Mouse (Mus musculus): ENCODE data around the gene Olfr527. TPM values are rescaled to one million over a fixed set of nuclear protein-coding genes. Genes with fewer than 3 reads are reported as not detected.

Olfr527 gene
- not detected in 2 replicates for polyA plus RNA-seq (2014; fragmentation: Nextera tagmentation; extraction: Ambion mirVana)

DNA sequence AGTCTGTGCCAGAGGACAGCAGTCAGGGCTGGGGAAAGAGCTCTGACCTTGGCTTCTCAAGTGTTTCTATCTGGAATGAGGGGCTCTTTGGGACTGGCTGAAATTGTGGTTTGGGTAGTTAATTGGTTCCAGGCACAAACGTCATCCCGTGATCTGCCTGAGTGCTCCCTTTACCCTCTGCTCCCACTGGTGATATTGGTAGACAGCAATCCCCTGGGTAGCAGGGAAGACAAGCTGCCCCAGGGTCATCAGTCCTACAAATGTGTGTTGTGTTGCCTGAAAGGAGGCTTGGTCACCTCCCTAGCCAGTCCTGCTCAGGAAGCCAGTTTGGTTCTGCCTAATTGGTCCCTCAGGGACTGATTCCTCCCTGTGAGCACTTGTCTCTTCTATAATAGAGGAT is at the start of gene Olfr527:
TSS of gene Olfr527 (plus strand) at position 301 of the 400 bp plus-strand sequence.
- WGBS = 71% methylated on average over 2 of the region's 2 CpGs

DNA sequence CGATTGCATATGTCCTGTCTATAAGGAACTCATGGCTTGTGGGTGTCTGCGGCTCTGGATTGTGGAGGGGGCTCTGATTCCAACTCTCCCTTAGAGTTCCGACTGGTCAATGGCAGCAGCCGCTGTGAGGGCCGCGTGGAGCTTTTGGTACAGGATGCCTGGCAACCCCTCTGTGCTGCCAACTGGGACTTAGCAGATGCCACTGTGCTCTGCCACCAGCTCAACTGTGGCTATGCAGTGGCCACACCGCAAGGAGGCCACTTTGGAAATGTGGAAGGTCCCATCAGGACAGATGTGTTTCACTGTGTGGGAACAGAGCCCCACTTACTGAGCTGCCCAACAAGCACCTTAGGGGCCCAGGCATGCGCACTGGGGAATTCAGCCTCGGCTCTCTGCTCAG is 38.1 kb upstream of the Olfr527 start:
- H3K4me3 ChIP-seq (ENCODE audit: low read depth, low read length) = no peak overlapping the region
- DNase-seq (ENCODE audit: low spot score) = no peak
- no peaks in the 10 kb centered on the region for H3K36me3 ChIP-seq (ENCODE audit: control insufficient read depth, insufficient read depth, low read length)
- no peak overlapping the region for H3K4me2 ChIP-seq (ENCODE audit: low read depth, severe bottlenecking)
- H3K9ac ChIP-seq (ENCODE audit: low read length) = no peak overlapping the region
- H3K27me3 ChIP-seq (ENCODE audit: control insufficient read depth, insufficient read depth, low read length) = no peaks in the 10 kb centered on the region
- 89% methylated on average over 9 of the region's 9 CpGs for WGBS
- no peak for ATAC-seq (ENCODE audit: insufficient number of reproducible peaks, low FRiP score, low TSS enrichment, low read depth)
- no peaks in the 10 kb centered on the region for H3K9me3 ChIP-seq (ENCODE audit: control insufficient read depth, low read length)
- H3K27ac ChIP-seq (replicated peaks; ENCODE audit: low read depth, low read length) = no peak overlapping the region
- no peaks in the 10 kb centered on the region for H3K4me1 ChIP-seq (ENCODE audit: control insufficient read depth, insufficient read depth, low read length)

More for the DNA sequence above, at the start of gene Olfr527:
- Histone ChIP-seq H3K9me3 (ENCODE audit: control insufficient read depth, low read length) (no peaks in the 10 kb centered on the region), H3K27me3 (ENCODE audit: control insufficient read depth, insufficient read depth, low read length) (no peaks in the 10 kb centered on the region), H3K4me2 (ENCODE audit: low read depth, severe bottlenecking) (no peak within 1 kb of the TSS), H3K27ac (replicated peaks; ENCODE audit: low read depth, low read length) (no peak within 1 kb of the TSS), H3K4me3 (ENCODE audit: low read depth, low read length) (no peak within 1 kb of the TSS), H3K4me1 (ENCODE audit: control insufficient read depth, insufficient read depth, low read length) (no peaks in the 10 kb centered on the region), H3K9ac (ENCODE audit: low read length) (no peak within 1 kb of the TSS), H3K36me3 (ENCODE audit: control insufficient read depth, insufficient read depth, low read length) (no peaks in the 10 kb centered on the region)
- DNase-seq (ENCODE audit: low spot score) (no peak), ATAC-seq (ENCODE audit: insufficient number of reproducible peaks, low FRiP score, low TSS enrichment, low read depth) (no peak)

DNA sequence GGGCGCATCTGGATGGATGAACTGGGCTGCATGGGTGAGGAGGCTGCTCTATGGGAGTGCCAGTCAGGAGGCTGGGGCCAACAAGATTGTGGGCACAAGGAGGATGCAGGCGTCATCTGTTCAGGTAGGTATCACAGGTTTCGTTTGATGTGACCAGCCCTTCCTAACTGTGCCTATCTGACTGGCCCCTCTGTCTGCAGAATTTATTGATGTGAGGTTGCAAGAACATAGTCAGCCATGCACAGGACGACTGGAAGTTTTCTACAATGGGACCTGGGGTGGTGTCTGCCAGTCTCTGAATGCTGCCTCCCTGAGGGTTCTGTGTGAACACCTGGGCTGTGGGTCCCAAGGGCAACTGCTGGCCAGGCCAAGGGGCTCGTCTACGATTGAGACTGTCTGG is 36.9 kb upstream of the Olfr527 start:
- no peaks in the 10 kb centered on the region for H3K4me1 ChIP-seq (ENCODE audit: control insufficient read depth, insufficient read depth, low read length)
- H3K9me3 ChIP-seq (ENCODE audit: control insufficient read depth, low read length) = no peaks in the 10 kb centered on the region
- H3K9ac ChIP-seq (ENCODE audit: low read length) = no peak overlapping the region
- ATAC-seq (ENCODE audit: insufficient number of reproducible peaks, low FRiP score, low TSS enrichment, low read depth) (no peak), DNase-seq (ENCODE audit: low spot score) (no peak)
- H3K4me3 ChIP-seq (ENCODE audit: low read depth, low read length) = no peak overlapping the region
- no peak overlapping the region for H3K4me2 ChIP-seq (ENCODE audit: low read depth, severe bottlenecking)
- H3K36me3 ChIP-seq (ENCODE audit: control insufficient read depth, insufficient read depth, low read length) = no peaks in the 10 kb centered on the region
- H3K27ac ChIP-seq (replicated peaks; ENCODE audit: low read depth, low read length) = no peak overlapping the region
- WGBS = 76% methylated on average over 6 of the region's 6 CpGs
- no peaks in the 10 kb centered on the region for H3K27me3 ChIP-seq (ENCODE audit: control insufficient read depth, insufficient read depth, low read length)

- H3K4me1 ChIP-seq (ENCODE audit: control insufficient read depth, insufficient read depth, low read length) = no peaks in the 10 kb centered on the region
- H3K9me3 ChIP-seq (ENCODE audit: control insufficient read depth, low read length) = no peaks in the 10 kb centered on the region
- no peak overlapping the region for H3K4me3 ChIP-seq (ENCODE audit: low read depth, low read length)
- no peaks in the 10 kb centered on the region for H3K36me3 ChIP-seq (ENCODE audit: control insufficient read depth, insufficient read depth, low read length)
- no peak for ATAC-seq (ENCODE audit: insufficient number of reproducible peaks, low FRiP score, low TSS enrichment, low read depth)
- no peak overlapping the region for H3K27ac ChIP-seq (replicated peaks; ENCODE audit: low read depth, low read length)
- H3K27me3 ChIP-seq (ENCODE audit: control insufficient read depth, insufficient read depth, low read length) = no peaks in the 10 kb centered on the region
- no peak overlapping the region for H3K9ac ChIP-seq (ENCODE audit: low read length)
- H3K4me2 ChIP-seq (ENCODE audit: low read depth, severe bottlenecking) = no peak overlapping the region
- DNase-seq (ENCODE audit: low spot score) = no peak
- WGBS = 86% methylated on average over 3 of the region's 3 CpGs
Observed at GRCm38 (mm10) chr7:140299416-140299815, 34.4 kb upstream of the Olfr527 start.

- Histone ChIP-seq H3K36me3 (ENCODE audit: control insufficient read depth, insufficient read depth, low read length) (no peaks in the 10 kb centered on the region), H3K27me3 (ENCODE audit: control insufficient read depth, insufficient read depth, low read length) (no peaks in the 10 kb centered on the region), H3K27ac (replicated peaks; ENCODE audit: low read depth, low read length) (no peak overlapping the region), H3K4me1 (ENCODE audit: control insufficient read depth, insufficient read depth, low read length) (no peaks in the 10 kb centered on the region), H3K9ac (ENCODE audit: low read length) (no peak overlapping the region), H3K9me3 (ENCODE audit: control insufficient read depth, low read length) (no peaks in the 10 kb centered on the region), H3K4me3 (ENCODE audit: low read depth, low read length) (no peak overlapping the region), H3K4me2 (ENCODE audit: low read depth, severe bottlenecking) (no peak overlapping the region)
- 79% methylated on average over 3 of the region's 3 CpGs for WGBS
- no peak for ATAC-seq (ENCODE audit: insufficient number of reproducible peaks, low FRiP score, low TSS enrichment, low read depth)
- DNase-seq (ENCODE audit: low spot score) = no peak
Observed at GRCm38 (mm10) chr7:140319861-140320385, 13.9 kb upstream of the Olfr527 start.

DNA sequence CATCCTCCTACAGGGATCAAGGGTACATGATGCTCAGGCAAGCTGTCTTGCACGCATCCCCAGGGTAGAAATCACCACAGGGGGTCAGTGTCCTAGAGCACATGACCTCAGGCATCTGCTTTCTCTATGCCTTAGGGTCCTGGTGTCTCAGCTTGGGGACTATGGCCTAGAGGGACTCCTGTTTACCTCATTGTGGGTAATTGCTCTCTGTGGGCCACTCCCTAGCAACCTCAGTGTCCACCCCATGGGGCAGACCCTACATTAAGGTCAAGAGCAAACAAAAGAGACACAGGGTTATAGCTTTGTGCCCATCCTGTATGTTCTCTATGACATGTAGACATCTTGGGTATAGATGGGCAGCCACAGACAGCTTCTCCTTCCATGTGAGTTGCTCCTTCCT is 13.3 kb upstream of the Olfr527 start, which contains the start of gene Olfr525:
TSS of gene Olfr525 (plus strand) at position 301 of the 400 bp plus-strand sequence.
- Histone ChIP-seq H3K27me3 (ENCODE audit: control insufficient read depth, insufficient read depth, low read length) (no peaks in the 10 kb centered on the region), H3K36me3 (ENCODE audit: control insufficient read depth, insufficient read depth, low read length) (no peaks in the 10 kb centered on the region), H3K4me3 (ENCODE audit: low read depth, low read length) (no peak within 1 kb of the TSS), H3K4me2 (ENCODE audit: low read depth, severe bottlenecking) (no peak within 1 kb of the TSS), H3K9ac (ENCODE audit: low read length) (no peak within 1 kb of the TSS), H3K9me3 (ENCODE audit: control insufficient read depth, low read length) (no peaks in the 10 kb centered on the region), H3K27ac (replicated peaks; ENCODE audit: low read depth, low read length) (no peak within 1 kb of the TSS), H3K4me1 (ENCODE audit: control insufficient read depth, insufficient read depth, low read length) (no peaks in the 10 kb centered on the region)
- WGBS = 62% methylated on average over 1 of the region's 1 CpGs
- no peak for DNase-seq (ENCODE audit: low spot score)
- ATAC-seq (ENCODE audit: insufficient number of reproducible peaks, low FRiP score, low TSS enrichment, low read depth) = no peak

DNA sequence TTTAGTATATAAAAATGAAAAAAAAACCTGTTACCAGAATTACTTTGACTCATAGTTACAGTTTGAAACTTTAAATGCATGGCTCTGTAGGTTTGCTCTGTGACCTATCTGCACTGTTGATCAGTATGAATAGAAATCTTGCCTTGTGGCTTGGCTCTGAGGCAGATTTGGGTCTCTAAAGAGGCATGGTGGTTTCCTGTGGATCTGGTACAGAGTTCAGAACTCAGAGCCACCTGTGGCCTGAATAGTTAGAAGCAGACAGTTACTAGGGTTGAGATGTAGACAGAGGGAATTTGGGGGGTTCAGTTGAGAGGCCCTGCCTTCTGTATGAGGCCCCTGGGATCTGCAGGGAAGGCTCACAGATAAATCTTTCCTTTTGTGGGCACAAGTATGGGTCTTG is 12.7 kb upstream of the Olfr527 start:
- Histone ChIP-seq H3K27me3 (ENCODE audit: control insufficient read depth, insufficient read depth, low read length) (no peaks in the 10 kb centered on the region), H3K36me3 (ENCODE audit: control insufficient read depth, insufficient read depth, low read length) (no peaks in the 10 kb centered on the region), H3K4me2 (ENCODE audit: low read depth, severe bottlenecking) (no peak overlapping the region), H3K4me1 (ENCODE audit: control insufficient read depth, insufficient read depth, low read length) (no peaks in the 10 kb centered on the region), H3K9ac (ENCODE audit: low read length) (no peak overlapping the region), H3K9me3 (ENCODE audit: control insufficient read depth, low read length) (no peaks in the 10 kb centered on the region), H3K27ac (replicated peaks; ENCODE audit: low read depth, low read length) (no peak overlapping the region), H3K4me3 (ENCODE audit: low read depth, low read length) (no peak overlapping the region)
- ATAC-seq (ENCODE audit: insufficient number of reproducible peaks, low FRiP score, low TSS enrichment, low read depth) = no peak
- DNase-seq (ENCODE audit: low spot score) = no peak

DNA sequence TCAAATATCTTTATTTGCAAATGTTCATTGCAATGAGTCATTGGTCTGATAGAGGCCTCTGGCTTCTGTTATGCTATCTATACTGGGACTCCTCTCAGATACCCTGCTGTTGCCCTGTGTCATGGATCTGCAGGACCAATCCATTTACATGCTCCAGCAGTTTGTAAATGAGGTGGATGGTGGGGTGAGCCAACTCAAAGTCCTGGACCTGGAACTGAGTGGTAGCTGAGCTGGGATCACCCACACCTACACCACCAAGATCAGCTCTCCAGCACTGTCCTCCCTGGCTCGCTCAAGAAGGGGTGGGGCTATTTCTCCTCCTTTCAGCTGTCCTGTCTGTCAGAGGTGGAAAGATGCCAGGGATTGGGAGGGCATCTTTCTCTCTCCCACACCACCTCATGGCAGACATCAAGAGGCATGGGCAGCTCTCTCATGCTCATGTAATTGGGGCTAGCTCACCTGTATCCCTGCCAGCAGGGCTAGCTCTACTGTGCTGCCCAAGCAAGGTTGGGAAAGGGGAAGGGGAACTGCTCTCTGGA is 4.0 kb upstream of the Olfr527 start:
- Histone ChIP-seq H3K9me3 (ENCODE audit: control insufficient read depth, low read length) (no peaks in the 10 kb centered on the region), H3K4me1 (ENCODE audit: control insufficient read depth, insufficient read depth, low read length) (no peaks in the 10 kb centered on the region), H3K4me2 (ENCODE audit: low read depth, severe bottlenecking) (no peak overlapping the region), H3K9ac (ENCODE audit: low read length) (no peak overlapping the region), H3K27me3 (ENCODE audit: control insufficient read depth, insufficient read depth, low read length) (no peaks in the 10 kb centered on the region), H3K36me3 (ENCODE audit: control insufficient read depth, insufficient read depth, low read length) (no peaks in the 10 kb centered on the region), H3K4me3 (ENCODE audit: low read depth, low read length) (no peak overlapping the region), H3K27ac (replicated peaks; ENCODE audit: low read depth, low read length) (no peak overlapping the region)
- DNase-seq (ENCODE audit: low spot score) (no peak), ATAC-seq (ENCODE audit: insufficient number of reproducible peaks, low FRiP score, low TSS enrichment, low read depth) (no peak)
- 56% methylated on average over 1 of the region's 1 CpGs for WGBS

- DNase-seq (ENCODE audit: low spot score) (no peak), ATAC-seq (ENCODE audit: insufficient number of reproducible peaks, low FRiP score, low TSS enrichment, low read depth) (no peak)
- Histone ChIP-seq H3K36me3 (ENCODE audit: control insufficient read depth, insufficient read depth, low read length) (no peaks in the 10 kb centered on the region), H3K27me3 (ENCODE audit: control insufficient read depth, insufficient read depth, low read length) (no peaks in the 10 kb centered on the region), H3K9me3 (ENCODE audit: control insufficient read depth, low read length) (no peaks in the 10 kb centered on the region), H3K4me1 (ENCODE audit: control insufficient read depth, insufficient read depth, low read length) (no peaks in the 10 kb centered on the region), H3K4me3 (ENCODE audit: low read depth, low read length) (no peak within 1 kb of the TSS), H3K27ac (replicated peaks; ENCODE audit: low read depth, low read length) (no peak within 1 kb of the TSS), H3K9ac (ENCODE audit: low read length) (no peak within 1 kb of the TSS), H3K4me2 (ENCODE audit: low read depth, severe bottlenecking) (no peak within 1 kb of the TSS)
- 76% methylated on average over 3 of the region's 3 CpGs for WGBS
Observed at GRCm38 (mm10) chr7:140361571-140361970, 27.8 kb downstream of the Olfr527 start, which contains the start of gene Olfr60. Gene Olfr60 (minus strand): TSS chr7:140361671.

Data from limb, embryonic 11.5 days (tissue).